Mouse (Mus musculus): Measurements from ENCODE around the gene Pars2. TPM values are rescaled to one million over a fixed set of nuclear protein-coding genes. Genes with fewer than 3 reads are reported as not detected.

Pars2 gene
- polyA plus RNA-seq, 1 experiment = 4.0 TPM

- Histone ChIP-seq H3K4me3 (replicated peaks; ENCODE audit: control insufficient read depth, low read depth, low read length) (no peak overlapping the region), H3K4me1 (ENCODE audit: control insufficient read depth, insufficient read depth, low read length) (peaks cover 1% of the 10 kb centered on the region; the same call in 1 of the 2 replicates), H3K27ac (ENCODE audit: control insufficient read depth, insufficient read depth, low read depth, low read length, poor library complexity) (no peak overlapping the region)
- WGBS = 83% methylated on average over 6 of the region's 6 CpGs
- TF ChIP-seq CTCF (IDR thresholded peaks at IDR 0.05; ENCODE audit: control insufficient read depth, insufficient read depth, low read length) = no peak
- no peak for TF ChIP-seq POLR2A (IDR thresholded peaks at IDR 0.05; ENCODE audit: borderline replicate concordance, control insufficient read depth, low read depth, low read length)
Measured at GRCm38 (mm10) chr4:106647137-106647536, 3.7 kb upstream of the Pars2 start.

- whole genome bisulfite sequencing = 63% methylated on average over 3 of the region's 3 CpGs
- Histone ChIP-seq H3K4me3 (replicated peaks; ENCODE audit: control insufficient read depth, low read depth, low read length) (no peak overlapping the region), H3K27ac (ENCODE audit: control insufficient read depth, insufficient read depth, low read depth, low read length, poor library complexity) (no peak overlapping the region), H3K4me1 (ENCODE audit: control insufficient read depth, insufficient read depth, low read length) (peaks cover 1% of the 10 kb centered on the region; the same call in 1 of the 2 replicates)
- TF ChIP-seq POLR2A (IDR thresholded peaks at IDR 0.05; ENCODE audit: borderline replicate concordance, control insufficient read depth, low read depth, low read length) (no peak), CTCF (IDR thresholded peaks at IDR 0.05; ENCODE audit: control insufficient read depth, insufficient read depth, low read length) (no peak)
Measured at GRCm38 (mm10) chr4:106652546-106652945, 1.7 kb downstream of the Pars2 start.

GRCm38 (mm10) chr4:106653051-106653450 lies 2.2 kb downstream of the Pars2 start:
- H3K27ac ChIP-seq (ENCODE audit: control insufficient read depth, insufficient read depth, low read depth, low read length, poor library complexity) = no peak overlapping the region
- WGBS = 93% methylated on average over 15 of the region's 15 CpGs
- H3K4me3 ChIP-seq (replicated peaks; ENCODE audit: control insufficient read depth, low read depth, low read length) = no peak overlapping the region
- peaks cover 1% of the 10 kb centered on the region; the same call in 1 of the 2 replicates for H3K4me1 ChIP-seq (ENCODE audit: control insufficient read depth, insufficient read depth, low read length)
- TF ChIP-seq POLR2A (IDR thresholded peaks at IDR 0.05; ENCODE audit: borderline replicate concordance, control insufficient read depth, low read depth, low read length) = no peak
- no peak for TF ChIP-seq CTCF (IDR thresholded peaks at IDR 0.05; ENCODE audit: control insufficient read depth, insufficient read depth, low read length)

- 85% methylated on average over 10 of the region's 10 CpGs for WGBS
- TF ChIP-seq POLR2A (IDR thresholded peaks at IDR 0.05; ENCODE audit: borderline replicate concordance, control insufficient read depth, low read depth, low read length) (no peak), CTCF (IDR thresholded peaks at IDR 0.05; ENCODE audit: control insufficient read depth, insufficient read depth, low read length) (no peak)
- no peak overlapping the region for H3K27ac ChIP-seq (ENCODE audit: control insufficient read depth, insufficient read depth, low read depth, low read length, poor library complexity)
- H3K4me1 ChIP-seq (ENCODE audit: control insufficient read depth, insufficient read depth, low read length) = peaks cover 1% of the 10 kb centered on the region; the same call in 1 of the 2 replicates
- no peak overlapping the region for H3K4me3 ChIP-seq (replicated peaks; ENCODE audit: control insufficient read depth, low read depth, low read length)
Measured at GRCm38 (mm10) chr4:106655681-106656080, 4.8 kb downstream of the Pars2 start.

GRCm38 (mm10) chr4:106663956-106664470 lies 13.1 kb downstream of the Pars2 start:
- 91% methylated on average over 5 of the region's 5 CpGs for WGBS
- Histone ChIP-seq H3K4me3 (replicated peaks; ENCODE audit: control insufficient read depth, low read depth, low read length) (no peak overlapping the region), H3K27ac (ENCODE audit: control insufficient read depth, insufficient read depth, low read depth, low read length, poor library complexity) (no peak overlapping the region), H3K4me1 (ENCODE audit: control insufficient read depth, insufficient read depth, low read length) (no peaks in the 10 kb centered on the region)
- TF ChIP-seq CTCF (IDR thresholded peaks at IDR 0.05; ENCODE audit: control insufficient read depth, insufficient read depth, low read length) = no peak
- TF ChIP-seq POLR2A (IDR thresholded peaks at IDR 0.05; ENCODE audit: borderline replicate concordance, control insufficient read depth, low read depth, low read length) = no peak

- Histone ChIP-seq H3K27ac (ENCODE audit: control insufficient read depth, insufficient read depth, low read depth, low read length, poor library complexity) (no peak overlapping the region), H3K4me1 (ENCODE audit: control insufficient read depth, insufficient read depth, low read length) (no peaks in the 10 kb centered on the region), H3K4me3 (replicated peaks; ENCODE audit: control insufficient read depth, low read depth, low read length) (no peak overlapping the region)
- WGBS = 87% methylated on average over 6 of the region's 6 CpGs
- TF ChIP-seq POLR2A (IDR thresholded peaks at IDR 0.05; ENCODE audit: borderline replicate concordance, control insufficient read depth, low read depth, low read length) = no peak
Measured at GRCm38 (mm10) chr4:106664697-106665096, 13.8 kb downstream of the Pars2 start.

GRCm38 (mm10) chr4:106665269-106665668 lies 14.4 kb downstream of the Pars2 start:
- TF ChIP-seq POLR2A (IDR thresholded peaks at IDR 0.05; ENCODE audit: borderline replicate concordance, control insufficient read depth, low read depth, low read length) = no peak
- TF ChIP-seq CTCF (IDR thresholded peaks at IDR 0.05; ENCODE audit: control insufficient read depth, insufficient read depth, low read length) = no peak
- WGBS = 96% methylated on average over 2 of the region's 2 CpGs
- Histone ChIP-seq H3K27ac (ENCODE audit: control insufficient read depth, insufficient read depth, low read depth, low read length, poor library complexity) (no peak overlapping the region), H3K4me3 (replicated peaks; ENCODE audit: control insufficient read depth, low read depth, low read length) (no peak overlapping the region), H3K4me1 (ENCODE audit: control insufficient read depth, insufficient read depth, low read length) (no peaks in the 10 kb centered on the region)

- TF ChIP-seq CTCF (IDR thresholded peaks at IDR 0.05; ENCODE audit: control insufficient read depth, insufficient read depth, low read length) = no peak
- TF ChIP-seq POLR2A (IDR thresholded peaks at IDR 0.05; ENCODE audit: borderline replicate concordance, control insufficient read depth, low read depth, low read length) = no peak
- Histone ChIP-seq H3K4me3 (replicated peaks; ENCODE audit: control insufficient read depth, low read depth, low read length) (no peak overlapping the region), H3K4me1 (ENCODE audit: control insufficient read depth, insufficient read depth, low read length) (no peaks in the 10 kb centered on the region), H3K27ac (ENCODE audit: control insufficient read depth, insufficient read depth, low read depth, low read length, poor library complexity) (no peak overlapping the region)
- WGBS = 90% methylated on average over 10 of the region's 10 CpGs
Measured at GRCm38 (mm10) chr4:106665673-106666072, 14.8 kb downstream of the Pars2 start.

GRCm38 (mm10) chr4:106666546-106666945 lies 15.7 kb downstream of the Pars2 start:
- H3K4me1 ChIP-seq (ENCODE audit: control insufficient read depth, insufficient read depth, low read length) = no peaks in the 10 kb centered on the region
- WGBS = 95% methylated on average over 2 of the region's 2 CpGs
- no peak overlapping the region for H3K4me3 ChIP-seq (replicated peaks; ENCODE audit: control insufficient read depth, low read depth, low read length)
- H3K27ac ChIP-seq (ENCODE audit: control insufficient read depth, insufficient read depth, low read depth, low read length, poor library complexity) = no peak overlapping the region
- no peak for TF ChIP-seq POLR2A (IDR thresholded peaks at IDR 0.05; ENCODE audit: borderline replicate concordance, control insufficient read depth, low read depth, low read length)
- no peak for TF ChIP-seq CTCF (IDR thresholded peaks at IDR 0.05; ENCODE audit: control insufficient read depth, insufficient read depth, low read length)

Data from bone marrow, adult 2 months (tissue).